ENCODE assay signal across 8 mouse cellular contexts in genomic region chr6:72361121-72361551, GRCm38 (mm10). TPM values are rescaled to one million over a fixed set of nuclear protein-coding genes. Genes with fewer than 3 reads are reported as not detected.
DNase-seq lines count a peak whose midpoint lies in the region; ATAC-seq and TF ChIP-seq lines count a peak whose summit lies in the region.

No protein-coding gene starts in this region.

- H3K4me1 ChIP-seq in megakaryocyte, embryonic 14.5 days, result peaks cover 79% of the 10 kb centered on the region
- peaks cover 19% of the 10 kb centered on the region for H3K4me1 ChIP-seq in forebrain, embryonic 13.5 days
- H3K4me1 ChIP-seq in liver, embryonic 12.5 days, result peaks cover 70% of the 10 kb centered on the region
- H3K4me1 ChIP-seq in stomach, postnatal 0 days (replicated peaks; ENCODE audit: control insufficient read depth, insufficient read depth), result peaks cover 9% of the 10 kb centered on the region

- ATAC-seq in megakaryocyte, adult 5-6 weeks (ENCODE audit: poor library complexity, severe bottlenecking), result no peak
- ATAC-seq in forebrain, embryonic 13.5 days, result no peak
- no peak for ATAC-seq in liver, embryonic 12.5 days
- no peak for ATAC-seq in stomach, postnatal 0 days (ENCODE audit: low FRiP score, low TSS enrichment)

- H3K27ac ChIP-seq in forebrain, embryonic 13.5 days, result no peak overlapping the region
- H3K27ac ChIP-seq in liver, embryonic 12.5 days, result peak overlapping the region; percentile 92
- H3K27ac ChIP-seq in stomach, postnatal 0 days (replicated peaks), result no peak overlapping the region

- TF ChIP-seq CTCF in stomach, postnatal 0 days (IDR thresholded peaks at IDR 0.05; ENCODE audit: low read depth), result no peak

- DNase-seq in stomach, postnatal 0 days (ENCODE audit: low spot score), result no peak
- DNase-seq in right cerebral cortex, adult 2 months (ENCODE audit: low spot score in 2 of 2), result no peak
- no peak for DNase-seq in layer of hippocampus, postnatal 36 days
- no peak for DNase-seq in layer of hippocampus, adult 9-11 months

- WGBS in forebrain, embryonic 13.5 days, result 82% methylated on average over 5 of the region's 5 CpGs
- 32% methylated on average over 5 of the region's 5 CpGs for WGBS in liver, embryonic 12.5 days (ENCODE audit: insufficient replicate concordance)
- WGBS in stomach, postnatal 0 days, result 46% methylated on average over 5 of the region's 5 CpGs

- no peak for TF ChIP-seq EP300 in stomach, postnatal 0 days (optimal IDR thresholded peaks at IDR 0.05)

- no peaks in the 10 kb centered on the region for H3K27me3 ChIP-seq in megakaryocyte, embryonic 14.5 days (replicated peaks)
- H3K27me3 ChIP-seq in forebrain, embryonic 13.5 days, result 0 out of 2 replicates have a peak, but pooled peaks cover 2% of the 10 kb centered on the region
- peaks cover 13% of the 10 kb centered on the region for H3K27me3 ChIP-seq in liver, embryonic 12.5 days (replicated peaks)
- no peaks in the 10 kb centered on the region for H3K27me3 ChIP-seq in stomach, postnatal 0 days (ENCODE audit: control insufficient read depth, insufficient read depth, low read length)

- H3K4me2 ChIP-seq in forebrain, embryonic 13.5 days, result peak overlapping the region; percentile 92
- H3K4me2 ChIP-seq in liver, embryonic 12.5 days, result peak overlapping the region; percentile 82
- H3K4me2 ChIP-seq in stomach, postnatal 0 days (replicated peaks; ENCODE audit: low read depth), result peak overlapping the region; percentile 82

- H3K36me3 ChIP-seq in megakaryocyte, embryonic 14.5 days (replicated peaks; ENCODE audit: low read length), result peaks cover 52% of the 10 kb centered on the region
- H3K36me3 ChIP-seq in forebrain, embryonic 13.5 days (ENCODE audit: poor library complexity, severe bottlenecking), result peaks cover 36% of the 10 kb centered on the region
- peaks cover 48% of the 10 kb centered on the region for H3K36me3 ChIP-seq in liver, embryonic 12.5 days
- H3K36me3 ChIP-seq in stomach, postnatal 0 days (ENCODE audit: control insufficient read depth, insufficient read depth, low read length), result 0 out of 2 replicates have a peak, but pooled peaks cover 4% of the 10 kb centered on the region

- H3K9me3 ChIP-seq in megakaryocyte, embryonic 14.5 days, result no peaks in the 10 kb centered on the region
- H3K9me3 ChIP-seq in forebrain, embryonic 13.5 days (replicated peaks), result no peaks in the 10 kb centered on the region
- no peaks in the 10 kb centered on the region for H3K9me3 ChIP-seq in liver, embryonic 12.5 days (replicated peaks)
- no peaks in the 10 kb centered on the region for H3K9me3 ChIP-seq in stomach, postnatal 0 days (ENCODE audit: control insufficient read depth, low read length)

- peak overlapping the region; percentile 97 for H3K4me3 ChIP-seq in megakaryocyte, embryonic 14.5 days (replicated peaks)
- peak overlapping the region; percentile 82 for H3K4me3 ChIP-seq in forebrain, embryonic 13.5 days
- peak overlapping the region; percentile 77 for H3K4me3 ChIP-seq in liver, embryonic 12.5 days
- peak overlapping the region; percentile 71 for H3K4me3 ChIP-seq in stomach, postnatal 0 days (ENCODE audit: low read depth, low read length)

- H3K9ac ChIP-seq in forebrain, embryonic 13.5 days, result peak overlapping the region; percentile 77; the same call in 1 of the 2 replicates
- peak overlapping the region; percentile 84 for H3K9ac ChIP-seq in liver, embryonic 12.5 days
- H3K9ac ChIP-seq in stomach, postnatal 0 days (ENCODE audit: low read length), result peak overlapping the region; percentile 74; the same call in 1 of the 2 replicates

RNA-seq across cellular contexts. Expression of gene Rnf181, which starts 5.6 kb away (rescaled TPM):
- 64.6 and 113 TPM in 2 replicates for polyA plus RNA-seq in megakaryocyte, embryonic 14.5 days (2012; ENCODE audit: insufficient read depth, low replicate concordance)
- 69.3 and 70.0 TPM in 2 replicates for total RNA-seq in megakaryocyte, adult 5-6 weeks (2015)
- 49.5 and 52.1 TPM in 2 replicates for total RNA-seq in megakaryocyte, adult 5-6 weeks (2017)
- polyA plus RNA-seq in forebrain, embryonic 13.5 days (2015; fragmentation: Nextera tagmentation; extraction: Ambion mirVana), result 122 and 125 TPM in 2 replicates
- 80.0 and 83.0 TPM in 2 replicates for polyA plus RNA-seq in liver, embryonic 12.5 days (2016; fragmentation: Nextera tagmentation; extraction: Ambion mirVana)
- 136 and 137 TPM in 2 replicates for polyA plus RNA-seq in stomach, postnatal 0 days (2015; fragmentation: Nextera tagmentation; extraction: Ambion mirVana)
- 10 to 100 TPM; 77.6 to 85.2 TPM for total RNA-seq in layer of hippocampus, postnatal 36 days (2021)

RNA-seq across cellular contexts. Expression of gene Tmem150a, which starts 5.9 kb away (rescaled TPM):
- polyA plus RNA-seq in megakaryocyte, embryonic 14.5 days (2012; ENCODE audit: insufficient read depth, low replicate concordance), result 48.1 and 129 TPM in 2 replicates
- total RNA-seq in megakaryocyte, adult 5-6 weeks (2015), result 0.20 and 2.3 TPM in 2 replicates
- total RNA-seq in megakaryocyte, adult 5-6 weeks (2017), result 0.26 and 0.45 TPM in 2 replicates
- 6.9 and 7.3 TPM in 2 replicates for polyA plus RNA-seq in forebrain, embryonic 13.5 days (2015; fragmentation: Nextera tagmentation; extraction: Ambion mirVana)
- polyA plus RNA-seq in liver, embryonic 12.5 days (2016; fragmentation: Nextera tagmentation; extraction: Ambion mirVana), result 32.2 and 33.1 TPM in 2 replicates
- polyA plus RNA-seq in stomach, postnatal 0 days (2015; fragmentation: Nextera tagmentation; extraction: Ambion mirVana), result 7.7 and 8.4 TPM in 2 replicates
- 10 to 100 TPM in 1 of 2 experiments, 1 to 10 TPM in 1; 8.1 to 10.5 TPM for total RNA-seq in layer of hippocampus, postnatal 36 days (2021)

RNA-seq across cellular contexts. Expression of gene 0610030E20Rik, which starts 14.0 kb away (rescaled TPM):
- 3.9 and 10.7 TPM in 2 replicates for polyA plus RNA-seq in megakaryocyte, embryonic 14.5 days (2012; ENCODE audit: insufficient read depth, low replicate concordance)
- 34.0 and 40.5 TPM in 2 replicates for total RNA-seq in megakaryocyte, adult 5-6 weeks (2015)
- total RNA-seq in megakaryocyte, adult 5-6 weeks (2017), result 26.7 and 30.7 TPM in 2 replicates
- 27.2 and 28.2 TPM in 2 replicates for polyA plus RNA-seq in forebrain, embryonic 13.5 days (2015; fragmentation: Nextera tagmentation; extraction: Ambion mirVana)
- polyA plus RNA-seq in liver, embryonic 12.5 days (2016; fragmentation: Nextera tagmentation; extraction: Ambion mirVana), result 17.5 and 17.8 TPM in 2 replicates
- 19.6 and 20.5 TPM in 2 replicates for polyA plus RNA-seq in stomach, postnatal 0 days (2015; fragmentation: Nextera tagmentation; extraction: Ambion mirVana)
- 10 to 100 TPM; 16.9 to 17.2 TPM for total RNA-seq in layer of hippocampus, postnatal 36 days (2021)

RNA-seq across cellular contexts. Expression of gene Usp39, which starts 16.2 kb away (rescaled TPM):
- polyA plus RNA-seq in megakaryocyte, embryonic 14.5 days (2012; ENCODE audit: insufficient read depth, low replicate concordance), result 6.4 and 27.8 TPM in 2 replicates
- 36.8 and 42.1 TPM in 2 replicates for total RNA-seq in megakaryocyte, adult 5-6 weeks (2015)
- total RNA-seq in megakaryocyte, adult 5-6 weeks (2017), result 71.7 and 77.1 TPM in 2 replicates
- 61.9 and 64.8 TPM in 2 replicates for polyA plus RNA-seq in forebrain, embryonic 13.5 days (2015; fragmentation: Nextera tagmentation; extraction: Ambion mirVana)
- polyA plus RNA-seq in liver, embryonic 12.5 days (2016; fragmentation: Nextera tagmentation; extraction: Ambion mirVana), result 68.0 and 72.6 TPM in 2 replicates
- 20.1 and 21.0 TPM in 2 replicates for polyA plus RNA-seq in stomach, postnatal 0 days (2015; fragmentation: Nextera tagmentation; extraction: Ambion mirVana)
- total RNA-seq in layer of hippocampus, postnatal 36 days (2021), result 10 to 100 TPM; 31.3 to 35.8 TPM

RNA-seq across cellular contexts. Expression of gene Vamp5, which starts 19.1 kb away (rescaled TPM):
- polyA plus RNA-seq in megakaryocyte, embryonic 14.5 days (2012; ENCODE audit: insufficient read depth, low replicate concordance), result 12.5 and 61.7 TPM in 2 replicates
- 15.4 and 20.0 TPM in 2 replicates for total RNA-seq in megakaryocyte, adult 5-6 weeks (2015)
- 6.5 and 12.4 TPM in 2 replicates for total RNA-seq in megakaryocyte, adult 5-6 weeks (2017)
- polyA plus RNA-seq in forebrain, embryonic 13.5 days (2015; fragmentation: Nextera tagmentation; extraction: Ambion mirVana), result 7.0 and 10.1 TPM in 2 replicates
- polyA plus RNA-seq in liver, embryonic 12.5 days (2016; fragmentation: Nextera tagmentation; extraction: Ambion mirVana), result 105 and 109 TPM in 2 replicates
- polyA plus RNA-seq in stomach, postnatal 0 days (2015; fragmentation: Nextera tagmentation; extraction: Ambion mirVana), result 20.2 and 22.2 TPM in 2 replicates
- 1 to 10 TPM; 4.4 to 5.3 TPM for total RNA-seq in layer of hippocampus, postnatal 36 days (2021)
